Mouse (Mus musculus) forebrain, embryonic 16.5 days (tissue): ENCODE data around the gene Chpf. TPM values are rescaled to one million over a fixed set of nuclear protein-coding genes. Genes with fewer than 3 reads are reported as not detected.
A peak's percentile ranks its signal among the peaks of the same experiment; 100 is the strongest.

ENCODE experiments used
- ATAC-seq: fragments of 200-750 bp; cut with Nextera tagmentation; 2 replicates; pipeline ENCODE4 v1.8.0; 2017; ENCODE audit warnings: mild to moderate bottlenecking, moderate library complexity
- H3K27ac ChIP-seq: fragments of 300-500 bp; sonication (generic); 2 replicates; pipeline ENCODE4 v1.5.1; 2014; ENCODE audit warnings: low read length, control low read depth
- H3K27me3 ChIP-seq: fragments of 300-500 bp; sonication (generic); replicated peaks from 2 replicates; pipeline ENCODE4 v1.6.1; 2014; ENCODE audit warnings: low read length; ENCODE audit not compliant: control insufficient read depth, insufficient read depth
- H3K36me3 ChIP-seq: fragments of 300-500 bp; sonication (generic); 2 replicates; pipeline ENCODE4 v1.6.1; 2014; ENCODE audit not compliant: control insufficient read depth, insufficient read depth
- H3K4me1 ChIP-seq: fragments of 300-500 bp; sonication (generic); replicated peaks from 2 replicates; pipeline ENCODE4 v1.6.1; 2014; ENCODE audit warnings: low read length; ENCODE audit not compliant: control insufficient read depth, insufficient read depth
- H3K4me2 ChIP-seq: fragments of 300-500 bp; sonication (generic); 2 replicates; pipeline ENCODE4 v1.6.1; 2014; ENCODE audit warnings: mild to moderate bottlenecking, low read length, control low read depth
- H3K4me3 ChIP-seq: fragments of 300-500 bp; sonication (generic); replicated peaks from 2 replicates; pipeline ENCODE4 v1.5.1; 2014; ENCODE audit warnings: mild to moderate bottlenecking, low read length, control low read depth
- H3K9ac ChIP-seq: fragments of 300-500 bp; sonication (generic); replicated peaks from 2 replicates; pipeline ENCODE4 v1.6.1; 2014; ENCODE audit warnings: low read depth, low read length, control low read depth
- H3K9me3 ChIP-seq: fragments of 300-500 bp; sonication (generic); 2 replicates; pipeline ENCODE4 v1.6.1; 2016; ENCODE audit warnings: low read length; ENCODE audit not compliant: control insufficient read depth
- WGBS: fragments of 180-500 bp; shearing (Covaris S2); extraction: QIAGEN DNeasy Blood & Tissue Kit; methylation state at CpG from one replicate; pipeline ENCODE4 v1.1.7; 2014; 5-methylcytosine and 5-hydroxymethylcytosine counted together
- polyA plus RNA-seq: library from polyadenylated mRNA; unstranded; fragments of >200 nt; fragmentation: Nextera tagmentation; extraction: Ambion mirVana; gene quantifications from 2 replicates; pipeline ENCODE4 v1.2.1, GENCODE M21; 2015

Chpf gene
- polyA plus RNA-seq, 1 experiment from 2014 or later = 28.1 TPM

DNA sequence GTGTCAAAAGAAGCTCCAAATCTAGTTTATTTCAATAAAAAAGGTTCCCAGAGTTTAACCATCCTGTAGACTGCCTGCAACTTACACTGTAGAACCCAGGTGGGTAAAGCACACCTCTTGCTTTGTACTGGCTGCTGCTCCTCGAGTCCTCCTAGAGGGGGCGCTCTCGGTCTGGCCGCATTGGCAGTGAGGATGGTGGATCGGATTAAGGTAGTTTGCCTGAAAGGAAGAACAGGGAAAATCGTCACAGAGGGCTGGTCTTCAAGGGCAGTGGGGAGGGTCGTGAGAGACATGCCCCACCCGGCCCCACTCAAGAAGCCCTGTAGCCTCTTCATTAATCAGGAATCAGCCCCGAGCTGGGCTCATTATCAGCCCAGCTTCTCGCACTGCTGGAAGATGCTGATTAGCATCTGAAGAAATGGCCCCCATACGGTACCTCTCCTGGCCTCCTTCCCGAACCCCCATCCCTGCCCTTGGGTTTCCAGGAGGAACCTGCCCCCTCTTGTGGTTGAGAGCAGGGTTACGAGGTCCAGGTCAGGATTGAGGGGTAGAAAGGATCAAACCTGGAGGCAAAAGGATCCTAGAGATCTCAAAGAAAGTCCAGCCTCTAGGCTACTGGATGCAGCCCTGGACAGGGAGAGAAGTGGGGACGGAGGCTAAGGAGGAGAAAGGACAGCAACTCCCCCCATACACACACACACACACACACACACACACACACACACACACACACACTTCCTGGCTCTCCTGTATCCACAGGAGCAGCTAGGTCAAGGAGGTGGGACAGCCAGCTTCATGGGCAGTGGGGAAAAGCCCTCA lies 22.2 kb downstream of the Chpf start:
- Histone ChIP-seq H3K27ac (no peak overlapping the region), H3K4me2 (no peak overlapping the region), H3K4me3 (no peak overlapping the region), H3K4me1 (peaks cover 28% of the 10 kb centered on the region), H3K9me3 (no peaks in the 10 kb centered on the region), H3K9ac (no peak overlapping the region), H3K36me3 (no peaks in the 10 kb centered on the region), H3K27me3 (peaks cover 11% of the 10 kb centered on the region; the same call in 1 of the 2 replicates)
- no peak for ATAC-seq
- WGBS = 5% methylated on average over 14 of the region's 14 CpGs

DNA sequence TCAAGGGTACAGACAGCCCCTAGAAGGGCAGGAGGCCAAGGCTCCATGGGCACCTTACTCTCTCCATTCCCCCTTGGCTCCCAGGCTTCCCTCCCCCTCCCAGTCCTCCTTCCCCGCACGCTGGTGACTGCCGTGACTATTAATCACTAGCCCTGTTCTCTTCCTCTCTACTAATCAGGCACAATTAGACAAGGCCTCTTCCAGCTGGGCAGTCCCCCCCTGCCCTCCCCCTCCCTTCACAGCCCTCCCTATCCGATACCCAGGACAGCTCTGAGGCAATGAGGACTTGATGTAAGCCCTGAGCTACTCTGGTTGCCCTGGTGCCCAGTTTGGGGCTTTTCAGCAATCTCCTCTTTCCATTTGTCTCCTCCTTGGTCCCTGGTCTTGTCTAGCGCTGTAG lies 23.2 kb downstream of the Chpf start:
- H3K4me3 ChIP-seq = no peak overlapping the region
- peak; percentile 47 for ATAC-seq
- 15% methylated on average over 5 of the region's 5 CpGs for WGBS
- no peaks in the 10 kb centered on the region for H3K36me3 ChIP-seq
- peaks cover 18% of the 10 kb centered on the region for H3K27me3 ChIP-seq
- H3K4me2 ChIP-seq = no peak overlapping the region
- no peaks in the 10 kb centered on the region for H3K9me3 ChIP-seq
- H3K9ac ChIP-seq = no peak overlapping the region
- H3K27ac ChIP-seq = no peak overlapping the region
- peaks cover 28% of the 10 kb centered on the region for H3K4me1 ChIP-seq

DNA sequence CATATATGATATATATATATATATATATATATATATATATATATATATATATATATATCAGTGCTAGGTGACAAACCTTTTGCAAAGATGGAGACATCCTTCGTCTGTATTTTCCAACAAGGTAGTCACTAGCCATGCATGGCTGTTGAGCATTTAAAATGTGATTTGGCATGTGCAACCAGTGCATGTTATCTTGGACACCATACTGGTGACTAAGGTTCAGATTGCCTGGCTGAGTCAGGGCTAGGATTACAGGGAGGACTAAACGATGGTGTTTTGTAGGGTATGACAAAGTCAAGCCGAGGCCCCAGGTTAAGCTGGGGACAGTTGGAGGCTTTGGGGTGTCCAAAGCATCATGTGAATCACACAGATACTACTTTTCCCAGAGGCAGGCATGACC lies 23.7 kb downstream of the Chpf start:
- no peak overlapping the region for H3K4me2 ChIP-seq
- no peak for ATAC-seq

DNA sequence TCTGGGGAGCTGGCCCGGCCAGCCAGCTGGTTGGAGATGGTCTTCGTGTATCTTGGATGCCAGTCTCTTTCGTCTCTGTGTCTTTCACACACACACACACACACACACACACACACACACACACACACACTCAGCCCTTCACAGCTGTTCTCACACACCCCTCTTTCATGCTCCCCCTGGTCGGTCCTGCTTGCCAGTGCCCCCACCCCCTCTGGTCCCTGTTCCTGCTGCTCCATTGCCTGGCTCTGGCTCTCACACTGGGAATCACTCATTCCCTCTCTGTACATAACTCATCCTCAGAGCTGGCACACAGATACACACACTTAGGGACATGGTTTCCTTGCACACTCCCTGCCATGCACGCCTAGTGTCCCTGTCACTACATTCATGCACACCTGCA lies 27.2 kb downstream of the Chpf start:
- H3K9ac ChIP-seq = no peak overlapping the region
- H3K27me3 ChIP-seq = peaks cover 30% of the 10 kb centered on the region
- peaks cover 46% of the 10 kb centered on the region for H3K4me1 ChIP-seq
- no peak for ATAC-seq
- no peaks in the 10 kb centered on the region for H3K9me3 ChIP-seq
- H3K36me3 ChIP-seq = no peaks in the 10 kb centered on the region
- no peak overlapping the region for H3K4me2 ChIP-seq
- H3K27ac ChIP-seq = no peak overlapping the region
- no peak overlapping the region for H3K4me3 ChIP-seq
- WGBS = 55% methylated on average over 5 of the region's 5 CpGs

More for the DNA sequence above, 23.7 kb downstream of the Chpf start:
- H3K27ac ChIP-seq = no peak overlapping the region
- H3K36me3 ChIP-seq = no peaks in the 10 kb centered on the region
- no peaks in the 10 kb centered on the region for H3K9me3 ChIP-seq
- 74% methylated on average over 3 of the region's 3 CpGs for WGBS
- H3K4me3 ChIP-seq = no peak overlapping the region
- H3K4me1 ChIP-seq = peaks cover 33% of the 10 kb centered on the region
- no peak overlapping the region for H3K9ac ChIP-seq
- H3K27me3 ChIP-seq = peaks cover 21% of the 10 kb centered on the region

DNA sequence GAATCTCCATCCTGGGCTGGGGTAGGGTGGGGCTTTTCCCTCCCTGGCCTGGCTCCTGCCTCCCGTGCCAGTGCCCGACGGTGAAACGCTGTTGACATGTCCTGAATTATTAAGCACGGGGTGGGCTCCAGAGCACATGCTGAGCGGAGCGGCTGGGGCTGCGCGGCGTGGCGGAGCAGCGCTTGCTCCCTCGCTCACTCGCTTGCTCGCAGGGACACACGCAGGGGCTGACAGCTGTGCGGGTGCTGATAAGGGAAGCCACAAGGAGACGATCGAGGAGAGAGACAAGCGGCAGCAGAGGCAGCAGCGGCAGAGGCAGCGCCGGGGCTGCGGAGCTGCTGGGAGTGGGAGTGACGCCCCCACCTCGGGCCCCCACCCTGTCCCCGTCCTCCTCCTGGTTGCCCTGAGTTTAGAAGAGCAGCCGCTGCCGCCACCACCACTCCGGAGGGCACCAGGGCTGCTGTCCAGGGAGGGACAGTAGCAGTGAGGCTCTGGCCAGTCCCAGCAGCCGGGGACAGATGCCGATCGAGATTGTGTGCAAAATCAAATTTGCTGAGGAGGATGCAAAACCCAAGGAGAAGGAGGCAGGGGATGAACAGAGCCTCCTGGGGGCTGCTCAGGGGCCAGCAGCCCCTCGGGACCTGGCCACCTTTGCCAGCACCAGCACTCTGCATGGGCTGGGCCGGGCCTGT lies 28.6 kb downstream of the Chpf start, which contains the start of gene Asic4:
TSS of gene Asic4 (plus strand) at position 123 of the 692 bp plus-strand sequence.
- no peaks in the 10 kb centered on the region for H3K9me3 ChIP-seq
- 3% methylated on average over 34 of the region's 35 CpGs for WGBS
- no peaks in the 10 kb centered on the region for H3K36me3 ChIP-seq
- peak within 1 kb of the TSS; percentile 14 for H3K9ac ChIP-seq
- peak; percentile 18; the same call in 1 of the 2 replicates for ATAC-seq
- peaks cover 30% of the 10 kb centered on the region for H3K27me3 ChIP-seq
- H3K27ac ChIP-seq = no peak within 1 kb of the TSS
- H3K4me2 ChIP-seq = peak within 1 kb of the TSS; percentile 46
- peak within 1 kb of the TSS; percentile 18 for H3K4me3 ChIP-seq
- peaks cover 52% of the 10 kb centered on the region for H3K4me1 ChIP-seq

DNA sequence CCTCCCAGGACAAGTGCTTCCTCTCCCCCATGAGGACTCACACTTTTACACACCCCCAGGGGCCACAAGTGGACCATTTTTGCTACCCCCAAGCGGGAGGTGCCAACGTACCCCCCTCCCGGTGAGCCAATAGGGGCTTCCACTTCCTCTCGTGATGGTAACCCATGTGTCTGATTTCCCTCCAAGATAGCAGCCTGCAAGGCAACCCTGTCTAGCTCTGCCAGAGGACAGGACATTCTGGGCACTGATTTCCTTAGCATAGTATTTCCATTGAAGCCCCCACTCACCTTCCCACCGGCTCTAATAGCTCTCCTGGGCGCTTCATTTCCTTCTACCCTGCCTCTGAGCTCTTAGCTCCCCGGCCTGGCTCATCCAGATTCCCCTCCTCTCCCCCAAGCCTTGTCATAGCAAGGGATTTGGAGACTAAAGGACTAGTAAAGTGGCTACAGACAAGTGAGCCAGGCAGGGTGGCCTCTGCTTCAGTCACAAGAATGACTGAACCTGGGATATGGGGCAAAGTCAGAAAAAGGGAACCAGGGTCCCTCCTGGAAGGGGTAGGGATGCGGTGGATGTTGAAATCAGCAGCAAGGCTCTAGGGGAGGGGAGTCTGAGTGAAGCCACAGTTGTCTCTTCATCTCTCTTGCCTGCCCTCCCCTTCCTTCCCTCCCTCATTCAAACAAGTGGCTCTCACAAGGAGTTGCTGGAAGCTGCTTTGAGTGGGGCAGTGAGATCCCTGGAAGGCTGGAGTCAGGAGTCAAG lies 29.6 kb downstream of the Chpf start:
- no peak for ATAC-seq

DNA sequence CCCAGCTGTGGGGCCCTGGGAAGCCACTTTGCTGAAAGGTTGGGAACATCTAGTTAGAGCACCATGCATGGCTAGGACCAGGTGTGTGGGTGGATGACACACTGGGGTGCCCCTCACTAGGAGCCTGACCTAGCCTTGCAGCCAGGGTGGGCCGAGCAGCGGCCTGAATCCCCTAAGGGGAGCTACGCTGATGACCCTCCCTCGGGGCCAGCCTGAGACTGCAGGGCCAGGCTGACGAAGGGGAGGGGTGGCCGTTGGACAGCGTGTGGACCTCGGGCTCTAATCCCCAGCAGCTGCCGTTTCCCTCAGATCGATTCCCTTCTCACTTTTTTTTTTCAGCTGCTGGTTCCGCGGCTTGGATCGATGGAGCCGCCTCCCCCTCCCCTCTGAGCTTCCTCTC lies 30.2 kb downstream of the Chpf start:
- Histone ChIP-seq H3K27ac (no peak overlapping the region), H3K4me3 (no peak overlapping the region), H3K4me1 (peaks cover 67% of the 10 kb centered on the region), H3K27me3 (peaks cover 30% of the 10 kb centered on the region), H3K9me3 (no peaks in the 10 kb centered on the region), H3K36me3 (no peaks in the 10 kb centered on the region), H3K4me2 (no peak overlapping the region), H3K9ac (no peak overlapping the region)
- 2% methylated on average over 14 of the region's 14 CpGs for WGBS
- ATAC-seq = no peak

More for the DNA sequence above, 29.6 kb downstream of the Chpf start:
- Histone ChIP-seq H3K27ac (no peak overlapping the region), H3K36me3 (no peaks in the 10 kb centered on the region), H3K9ac (no peak overlapping the region), H3K27me3 (peaks cover 30% of the 10 kb centered on the region), H3K4me2 (peak overlapping the region; percentile 46), H3K4me3 (no peak overlapping the region), H3K4me1 (peaks cover 61% of the 10 kb centered on the region), H3K9me3 (no peaks in the 10 kb centered on the region)
- WGBS = 6% methylated on average over 8 of the region's 8 CpGs

DNA sequence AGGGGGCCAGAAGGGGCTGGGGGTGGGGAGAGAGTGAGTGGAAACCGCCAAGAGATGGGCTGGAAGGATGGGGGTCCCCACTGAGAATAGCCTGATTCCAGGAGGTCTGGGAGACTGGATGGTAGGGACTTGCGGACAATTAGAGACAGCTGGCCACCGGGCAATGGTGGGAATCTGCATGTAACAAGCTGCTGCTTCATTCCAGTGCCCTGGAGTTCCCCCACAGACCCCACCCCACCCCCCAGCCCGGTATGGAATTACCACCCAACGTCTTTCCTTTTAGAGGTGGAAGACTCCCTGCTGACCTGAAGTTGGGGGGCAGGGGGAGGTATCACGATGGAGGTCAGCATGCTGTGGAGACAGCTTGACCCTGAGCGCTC lies 31.1 kb downstream of the Chpf start:
- ATAC-seq = no peak
- Histone ChIP-seq H3K4me1 (peaks cover 76% of the 10 kb centered on the region), H3K9me3 (no peaks in the 10 kb centered on the region), H3K4me3 (no peak overlapping the region), H3K9ac (no peak overlapping the region), H3K27ac (no peak overlapping the region), H3K36me3 (no peaks in the 10 kb centered on the region), H3K27me3 (peaks cover 30% of the 10 kb centered on the region), H3K4me2 (peak overlapping the region; percentile 14)
- 3% methylated on average over 7 of the region's 7 CpGs for WGBS
